Mouse (Mus musculus) heart, postnatal 25 days (tissue): ENCODE results near the gene Macrod2. TPM values are rescaled to one million over a fixed set of nuclear protein-coding genes. Genes with fewer than 3 reads are reported as not detected.

Source experiments
- DNase-seq: peaks from one replicate; pipeline ENCODE4 v3.0.0; 2022; ENCODE audit warnings: low spot score
- intact Hi-C: fragments of 180-260 bp; cut with DNase I; formaldehyde crosslinking; loops from one replicate; pipeline ENCODE4 v1.15.1; 2025
- total RNA-seq, 2 experiments: library from RNA; stranded (reverse); gene quantifications; 2 replicates each; pipeline ENCODE4 v1.2.3; 2021

The Macrod2 gene
- total RNA-seq, 2 experiments from 2014 or later: 8.9 to 9.0 TPM

DNA sequence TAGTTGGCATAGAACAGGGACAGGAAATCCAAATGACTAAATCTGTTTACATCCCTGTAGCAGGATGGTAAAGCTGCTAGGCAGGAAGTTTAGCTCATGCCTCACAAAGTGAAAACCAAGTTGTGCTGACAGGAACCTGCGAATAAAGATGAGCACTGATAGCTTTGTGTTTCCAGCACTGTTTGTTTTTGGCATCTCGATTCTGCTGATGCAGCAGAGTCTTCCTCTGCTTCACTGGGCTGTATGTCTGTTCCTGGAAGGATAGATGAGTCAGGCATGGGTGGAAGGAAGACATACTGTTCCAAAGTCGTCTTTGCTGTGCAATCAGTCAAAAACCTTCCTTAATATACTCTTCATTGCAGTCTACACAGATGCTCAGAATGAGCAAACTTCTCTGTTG lies 942.6 kb downstream of the Macrod2 start:
- no peak for DNase-seq
- intact Hi-C loops: no loop called here

DNA sequence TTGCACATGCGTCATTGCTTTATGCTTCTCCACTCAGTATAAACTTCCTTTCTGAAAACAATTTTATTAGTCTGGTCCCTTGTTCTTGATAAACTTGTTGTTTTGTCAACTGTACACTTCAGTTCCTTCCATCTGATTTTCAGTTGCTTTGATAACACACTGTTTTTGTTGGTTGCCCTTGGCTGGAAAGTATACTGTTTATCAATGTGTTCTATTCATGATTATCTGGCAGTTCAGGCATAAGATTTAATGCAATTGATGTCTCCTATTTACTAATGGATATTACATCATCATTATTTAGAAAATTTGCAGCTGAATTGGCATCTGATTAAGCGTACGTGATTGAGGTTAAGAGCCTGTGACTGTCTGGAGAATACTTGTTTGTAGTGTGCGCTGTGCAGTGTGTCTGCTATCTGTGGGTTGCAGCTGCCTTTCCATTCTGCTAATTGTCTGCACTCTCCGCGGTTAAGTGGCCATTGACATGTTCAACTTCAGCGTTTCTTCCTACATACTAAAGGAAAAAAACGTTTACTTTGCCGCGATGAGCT lies 949.0 kb downstream of the Macrod2 start:
- DNase-seq: no peak
- intact Hi-C loops: no loop called here

DNA sequence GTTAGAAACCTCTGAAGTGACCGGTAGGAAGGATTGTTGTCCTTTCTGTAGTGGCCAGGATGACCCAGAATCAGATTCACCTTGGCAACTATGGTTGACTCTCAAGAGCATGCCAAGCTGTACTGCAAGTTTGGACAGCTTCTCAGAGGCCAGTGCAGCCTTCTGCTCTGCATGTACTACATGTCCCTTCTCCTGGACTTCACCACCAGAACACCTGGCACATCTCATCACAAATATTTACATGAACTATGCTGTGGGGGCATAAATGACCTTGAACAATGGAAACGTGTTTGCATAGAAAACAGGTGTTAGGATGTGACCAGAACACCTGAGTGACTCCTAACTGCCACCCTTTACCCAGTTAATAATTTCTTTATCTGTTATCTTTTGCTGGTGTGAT lies 957.5 kb downstream of the Macrod2 start:
- intact Hi-C loops: no loop called here

DNA sequence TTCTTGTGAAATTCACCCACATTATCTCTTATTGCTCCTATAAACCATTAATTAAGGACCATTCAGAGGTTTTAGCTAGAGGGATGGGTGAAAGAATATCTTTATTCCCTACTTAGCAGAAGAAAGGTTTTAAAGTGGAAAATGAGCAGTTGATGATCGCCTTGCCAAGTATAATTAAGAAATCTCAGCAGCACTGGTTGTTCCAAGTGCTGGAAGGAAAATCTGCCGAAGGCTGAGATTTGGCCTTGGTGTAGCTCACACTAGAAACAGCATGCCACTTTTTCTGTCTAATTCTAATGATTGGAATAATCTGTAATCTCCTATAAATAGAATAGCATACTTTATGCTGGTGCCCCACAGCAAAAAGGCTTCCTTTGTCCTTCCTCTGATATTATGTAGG lies 993.5 kb downstream of the Macrod2 start:
- intact Hi-C loops: no loop called here
- DNase-seq: no peak

More for the DNA sequence above, 957.5 kb downstream of the Macrod2 start:
- DNase-seq: no peak

- no peak for DNase-seq
- intact Hi-C loops: no loop called here
Observed at GRCm38 (mm10) chr2:141391229-141391628, 996.1 kb downstream of the Macrod2 start.

DNA sequence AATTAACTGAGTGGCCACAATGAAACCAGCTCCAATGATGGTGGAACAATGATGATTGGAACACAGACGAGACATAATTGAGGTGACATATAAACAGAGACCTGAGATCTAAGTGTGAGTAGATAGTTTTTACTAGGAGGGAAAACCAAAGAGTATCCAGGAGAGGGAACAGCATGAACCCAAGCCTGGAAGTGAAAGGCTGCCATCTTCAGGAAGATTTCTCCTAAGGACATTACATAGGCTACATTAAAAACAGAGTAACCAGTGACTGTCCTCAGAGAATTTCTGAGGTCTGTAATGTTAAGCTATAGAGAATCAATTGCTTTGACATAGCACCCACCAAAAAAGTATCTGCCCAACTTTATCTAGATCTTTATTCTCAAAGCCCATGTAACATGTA lies 999.7 kb downstream of the Macrod2 start:
- intact Hi-C loops: no loop called here
- DNase-seq: no peak

DNA sequence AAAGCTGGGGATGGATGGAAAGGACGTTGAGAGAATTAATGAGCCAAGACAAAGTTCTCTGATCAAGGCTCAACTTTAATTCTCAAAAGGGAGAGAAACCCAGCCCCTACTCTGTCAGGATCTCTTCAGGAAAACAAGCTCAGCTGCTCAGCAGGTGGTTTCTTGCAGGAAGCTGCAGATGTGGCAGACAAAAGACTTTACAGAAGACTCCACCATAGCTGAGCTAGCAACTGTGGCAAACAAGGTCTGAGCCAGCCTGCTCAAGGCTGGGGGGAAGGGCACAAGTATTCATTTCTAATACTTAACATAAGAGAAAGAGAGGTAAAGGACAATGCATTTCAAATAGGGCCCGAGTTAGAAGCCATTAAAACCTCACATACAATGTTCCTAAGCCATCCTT lies 1013.7 kb downstream of the Macrod2 start:
- DNase-seq: no peak
- intact Hi-C loops: no loop called here

- DNase-seq: no peak
- intact Hi-C loops: no loop called here
Observed at GRCm38 (mm10) chr2:141416436-141416835, 1021.3 kb downstream of the Macrod2 start.

DNA sequence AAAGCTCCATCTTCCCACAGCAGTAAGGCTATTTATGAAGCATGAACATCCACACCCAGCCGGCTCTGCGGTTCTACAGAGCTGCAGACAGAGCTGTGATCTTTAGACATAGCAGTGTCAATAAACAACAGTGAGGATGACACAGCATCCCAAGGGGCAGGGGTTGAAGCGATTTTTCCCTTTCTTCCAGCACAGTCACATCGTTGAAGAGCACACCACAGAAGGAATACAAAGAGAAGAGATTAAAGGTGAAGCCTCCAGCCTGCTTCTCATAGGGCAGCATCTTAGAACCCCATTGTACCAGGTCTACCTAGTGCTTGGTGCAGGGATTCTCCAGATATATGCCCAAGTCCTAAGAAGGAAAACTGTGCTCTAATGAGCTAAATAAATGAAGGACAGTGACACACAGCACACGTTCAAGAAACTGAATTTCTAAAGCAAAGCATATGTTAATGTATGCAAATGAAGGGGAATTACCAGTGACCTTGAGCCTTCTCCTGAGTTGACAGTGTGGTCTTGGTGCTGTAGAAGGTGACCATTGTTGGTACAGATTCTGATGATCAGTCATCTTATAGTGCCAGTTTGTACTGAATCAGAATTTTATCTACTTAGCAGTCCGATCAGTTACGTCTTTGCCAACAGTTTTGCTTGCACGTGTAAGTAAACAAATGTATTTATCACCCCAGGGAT lies 1021.9 kb downstream of the Macrod2 start:
- intact Hi-C loops: no loop called here
- no peak for DNase-seq

DNA sequence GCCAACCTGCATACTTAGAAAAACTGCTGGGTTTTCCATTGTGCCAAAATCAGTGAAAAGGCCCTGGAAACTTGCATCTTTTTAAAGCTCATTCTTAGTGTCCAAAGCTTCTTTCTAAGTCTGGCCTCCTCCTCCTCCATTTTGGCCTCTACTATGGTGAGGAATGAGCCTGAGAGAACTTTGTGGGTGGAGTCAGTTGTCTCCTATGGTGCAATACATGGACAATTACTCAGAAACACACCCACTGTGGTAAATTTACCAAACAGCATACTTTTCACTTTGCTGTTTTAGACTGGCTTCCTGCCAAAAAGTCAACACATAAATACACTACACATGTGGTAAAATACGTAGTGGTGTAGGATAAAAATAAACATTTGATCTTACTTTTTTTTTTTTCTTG lies 1024.7 kb downstream of the Macrod2 start:
- intact Hi-C loops: no loop called here
- DNase-seq: no peak

- intact Hi-C loops: no loop called here
- DNase-seq: no peak
Observed at GRCm38 (mm10) chr2:141434084-141434483, 1039.0 kb downstream of the Macrod2 start.

- intact Hi-C loops: no loop called here
- DNase-seq: no peak
Observed at GRCm38 (mm10) chr2:141434731-141435570, 1039.8 kb downstream of the Macrod2 start.

DNA sequence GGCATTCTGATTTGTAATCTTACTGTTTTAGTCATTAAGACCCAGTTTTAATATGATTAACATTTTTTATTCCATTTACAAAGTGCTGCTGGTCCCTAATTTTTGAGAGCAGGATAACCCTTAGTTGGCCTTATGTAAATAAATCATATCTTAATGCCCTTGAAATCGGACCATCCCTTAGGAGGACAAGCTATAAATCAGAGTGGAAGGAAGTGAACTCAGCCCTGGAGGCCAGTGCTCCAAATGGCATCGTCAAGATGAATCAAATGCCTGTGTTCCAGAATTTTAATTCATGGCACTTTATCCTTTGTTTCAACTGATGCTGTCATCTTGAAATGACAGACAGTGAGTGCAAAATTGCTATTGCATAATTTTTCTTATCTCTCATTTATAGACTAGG lies 1046.8 kb downstream of the Macrod2 start:
- intact Hi-C loops: no loop called here
- DNase-seq: no peak

DNA sequence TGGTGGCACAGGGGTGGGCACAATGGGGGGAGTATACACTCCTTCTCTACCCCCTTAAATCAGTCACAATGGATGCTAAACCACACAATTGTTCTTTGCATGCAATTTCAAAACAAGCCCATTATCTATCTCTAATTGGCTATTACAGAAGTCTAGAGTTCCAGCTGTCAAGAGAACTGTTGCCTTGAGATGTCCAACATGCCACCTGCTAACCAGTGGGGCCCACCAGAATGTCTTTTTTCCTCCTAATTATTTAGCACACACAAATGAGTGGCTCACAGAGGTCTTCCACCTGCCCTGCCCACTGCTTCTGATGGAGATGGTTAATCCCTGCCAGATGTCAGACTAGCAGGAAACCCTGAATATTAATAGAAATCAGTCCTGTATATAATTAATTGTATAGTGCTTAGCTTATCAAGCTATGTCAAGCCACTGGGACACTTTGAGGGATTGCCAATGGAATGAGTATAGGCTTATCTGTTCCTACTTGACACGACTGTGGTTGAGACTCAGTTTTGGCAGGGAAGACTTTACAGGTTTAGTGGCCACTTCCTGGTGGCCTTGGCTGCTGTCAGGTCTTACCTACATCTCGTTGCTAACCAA lies 1054.1 kb downstream of the Macrod2 start:
- no peak for DNase-seq
- intact Hi-C loops: no loop called here

DNA sequence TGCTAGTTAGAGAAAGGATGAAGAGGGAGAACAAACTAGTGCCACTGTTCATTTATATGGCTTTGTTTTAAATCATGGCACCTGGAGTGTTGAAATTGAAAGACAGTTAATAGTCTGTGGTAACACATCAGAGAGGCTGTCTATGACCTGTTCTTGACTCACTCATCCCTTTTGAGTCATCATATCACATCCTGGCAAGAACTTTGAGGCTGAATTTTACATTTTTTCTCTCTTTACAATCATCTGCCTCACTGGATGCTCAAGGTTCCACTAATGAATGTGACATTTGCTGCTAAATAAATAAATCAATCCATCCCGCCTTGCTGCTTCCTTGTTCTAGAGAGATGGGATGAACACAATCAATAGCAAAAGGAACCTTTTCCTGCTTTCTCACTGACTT lies 1068.8 kb downstream of the Macrod2 start:
- intact Hi-C loops: no loop called here
- no peak for DNase-seq

DNA sequence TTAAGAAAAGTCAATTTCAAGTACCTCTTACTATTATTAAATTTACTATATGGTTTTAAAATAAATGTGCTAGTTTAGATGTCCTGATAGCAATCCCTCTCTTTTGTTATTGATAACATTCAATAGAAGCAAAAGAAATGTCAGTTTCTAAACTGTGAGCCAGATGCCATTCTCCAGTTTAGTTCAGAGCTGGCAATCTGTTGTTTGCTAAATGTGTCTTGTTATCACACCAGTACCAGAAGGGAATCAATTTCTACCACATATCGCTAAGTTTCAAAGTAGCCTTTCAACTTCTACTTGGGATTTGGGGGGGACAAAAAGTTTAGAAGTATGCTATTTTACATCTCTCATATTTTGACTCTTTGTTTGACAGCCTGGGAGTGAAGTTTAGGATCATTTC lies 1077.7 kb downstream of the Macrod2 start:
- DNase-seq: no peak
- intact Hi-C loops: no loop called here

GRCm38 (mm10) chr2:141477585-141477984 lies 1082.5 kb downstream of the Macrod2 start:
- no peak for DNase-seq
- intact Hi-C loops: no loop called here

- no peak for DNase-seq
Observed at GRCm38 (mm10) chr2:141490518-141490917, 1095.4 kb downstream of the Macrod2 start.

GRCm38 (mm10) chr2:141505451-141505850 lies 1110.3 kb downstream of the Macrod2 start:
- intact Hi-C loops: no loop called here
- DNase-seq: no peak

More at GRCm38 (mm10) chr2:141490518-141490917, 1095.4 kb downstream of the Macrod2 start:
- intact Hi-C loops: no loop called here

DNA sequence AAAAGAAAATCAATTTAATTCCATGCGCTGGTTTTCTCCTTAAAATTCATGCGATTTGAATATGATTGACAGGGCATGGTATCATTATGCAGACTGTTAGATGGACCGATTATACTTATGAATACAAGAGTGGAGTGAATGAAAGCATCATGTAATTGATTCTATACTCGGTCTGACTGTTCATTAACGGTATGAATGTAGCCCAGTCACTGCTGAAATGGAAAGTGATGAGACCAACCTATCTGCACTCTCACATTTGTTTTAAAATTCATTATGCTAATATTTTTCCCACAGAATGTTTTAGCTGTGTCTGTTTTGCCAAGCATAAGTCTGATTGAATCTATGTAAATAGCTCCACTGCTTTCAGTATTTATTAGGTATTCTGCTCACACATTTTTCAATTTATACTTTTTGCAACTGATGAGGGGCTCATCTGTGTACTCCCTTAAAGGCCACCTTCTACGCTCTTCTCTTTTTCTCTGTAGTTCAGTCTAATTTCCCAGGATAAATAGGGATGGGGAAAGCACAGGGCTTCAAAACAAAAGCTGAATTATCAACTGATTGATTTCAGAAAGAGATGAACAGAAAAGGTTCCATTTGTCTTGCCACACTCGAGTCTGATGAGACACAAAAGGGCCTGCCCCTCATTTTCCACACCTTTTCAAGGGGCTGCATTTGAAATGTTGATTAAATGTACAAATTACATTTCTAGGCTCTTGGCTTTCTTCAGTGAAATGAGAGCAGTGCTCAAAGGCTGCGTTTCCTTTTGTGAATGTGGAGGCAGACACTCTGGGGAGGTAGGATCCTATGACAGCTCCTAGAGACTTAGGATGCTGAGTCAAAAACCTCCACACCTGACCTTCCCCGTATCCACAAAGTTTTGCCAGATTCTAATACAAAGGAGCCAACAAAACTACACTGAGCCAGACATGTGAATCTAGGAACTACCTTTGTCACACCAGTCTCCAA lies 1113.1 kb downstream of the Macrod2 start:
- DNase-seq: no peak
- intact Hi-C loops: no loop called here
